Mouse (Mus musculus) regulatory T cell (primary cell): ENCODE results near the gene Sipa1l3.

Experiments used
- in situ Hi-C: fragments of 300-600 bp; cut with MboI, MseI; formaldehyde crosslinking; loops from one replicate; pipeline ENCODE4 v1.15.1; 2025; ENCODE audit warnings: high pct_unique_total_duplicates

Gene Sipa1l3

GRCm38 (mm10) chr7:29386349-29386748, 132.1 kb downstream of the Sipa1l3 start:
- in situ Hi-C loops, result no loop called here

GRCm38 (mm10) chr7:29385791-29386190, 132.7 kb downstream of the Sipa1l3 start:
- in situ Hi-C loops, result no loop called here

GRCm38 (mm10) chr7:29383255-29383654, 135.2 kb downstream of the Sipa1l3 start:
- in situ Hi-C loops, result loop anchor here (5.0 kb wide), 1 partner anchor 144 kb away; no protein-coding TSS in a partner anchor

- in situ Hi-C loops, result loop anchor here (5.0 kb wide), 1 partner anchor 146 kb away; no protein-coding TSS in a partner anchor
Observed at GRCm38 (mm10) chr7:29381466-29382040, 136.9 kb downstream of the Sipa1l3 start.

- in situ Hi-C loops, result no loop called here
Observed at GRCm38 (mm10) chr7:29374054-29374453, 144.4 kb downstream of the Sipa1l3 start.

GRCm38 (mm10) chr7:29372123-29372522, 146.3 kb downstream of the Sipa1l3 start:
- in situ Hi-C loops, result no loop called here

- in situ Hi-C loops, result no loop called here
Observed at GRCm38 (mm10) chr7:29370031-29370430, 148.4 kb downstream of the Sipa1l3 start.

- in situ Hi-C loops, result no loop called here
Observed at GRCm38 (mm10) chr7:29368004-29368320, 150.5 kb downstream of the Sipa1l3 start.

GRCm38 (mm10) chr7:29367166-29368003, 151.1 kb downstream of the Sipa1l3 start:
- in situ Hi-C loops, result no loop called here

GRCm38 (mm10) chr7:29364052-29364451, 154.4 kb downstream of the Sipa1l3 start:
- in situ Hi-C loops, result no loop called here

- in situ Hi-C loops, result no loop called here
Observed at GRCm38 (mm10) chr7:29361497-29361896, 156.9 kb downstream of the Sipa1l3 start.

GRCm38 (mm10) chr7:29355406-29355805, 163.0 kb downstream of the Sipa1l3 start:
- in situ Hi-C loops, result no loop called here

- in situ Hi-C loops, result no loop called here
Observed at GRCm38 (mm10) chr7:29354161-29354560, 164.3 kb downstream of the Sipa1l3 start.

- in situ Hi-C loops, result no loop called here
Observed at GRCm38 (mm10) chr7:29352246-29352645, 166.2 kb downstream of the Sipa1l3 start.

- in situ Hi-C loops, result no loop called here
Observed at GRCm38 (mm10) chr7:29350489-29350888, 168.0 kb downstream of the Sipa1l3 start.

GRCm38 (mm10) chr7:29346212-29346611, 172.2 kb downstream of the Sipa1l3 start:
- in situ Hi-C loops, result no loop called here

GRCm38 (mm10) chr7:29345534-29345933, 172.9 kb downstream of the Sipa1l3 start:
- in situ Hi-C loops, result no loop called here

GRCm38 (mm10) chr7:29343746-29344145, 174.7 kb downstream of the Sipa1l3 start:
- in situ Hi-C loops, result no loop called here

- in situ Hi-C loops, result no loop called here
Observed at GRCm38 (mm10) chr7:29342489-29343092, 175.8 kb downstream of the Sipa1l3 start.

GRCm38 (mm10) chr7:29341722-29342121, 176.7 kb downstream of the Sipa1l3 start:
- in situ Hi-C loops, result no loop called here

- in situ Hi-C loops, result no loop called here
Observed at GRCm38 (mm10) chr7:29340838-29341237, 177.6 kb downstream of the Sipa1l3 start.

GRCm38 (mm10) chr7:29340247-29340646, 178.2 kb downstream of the Sipa1l3 start:
- in situ Hi-C loops, result no loop called here
